Mouse (Mus musculus) intestine, embryonic 15.5 days (tissue): ENCODE data around the gene Map3k5. TPM values are rescaled to one million over a fixed set of nuclear protein-coding genes. Genes with fewer than 3 reads are reported as not detected.

Source experiments
- ATAC-seq: fragments of 200-750 bp; cut with Nextera tagmentation; 2 replicates; pipeline ENCODE4 v1.8.0; 2017; ENCODE audit warnings: moderate TSS enrichment, moderate library complexity
- H3K27ac ChIP-seq: fragments of 300-500 bp; sonication (generic); 2 replicates; pipeline ENCODE4 v1.5.1; 2015; ENCODE audit warnings: mild to moderate bottlenecking, inconsistent platforms
- H3K27me3 ChIP-seq: fragments of 300-500 bp; sonication (generic); replicated peaks from 2 replicates; pipeline ENCODE4 v1.6.1; 2015; ENCODE audit warnings: inconsistent platforms
- H3K36me3 ChIP-seq: fragments of 300-500 bp; sonication (generic); 2 replicates; pipeline ENCODE4 v1.6.1; 2015; ENCODE audit warnings: inconsistent platforms
- H3K4me1 ChIP-seq: fragments of 300-500 bp; sonication (generic); replicated peaks from 2 replicates; pipeline ENCODE4 v1.6.1; 2015; ENCODE audit warnings: inconsistent platforms
- H3K4me2 ChIP-seq: fragments of 300-500 bp; sonication (generic); replicated peaks from 2 replicates; pipeline ENCODE4 v1.6.1; 2015; ENCODE audit warnings: mild to moderate bottlenecking, inconsistent platforms
- H3K4me3 ChIP-seq: fragments of 300-500 bp; sonication (generic); replicated peaks from 2 replicates; pipeline ENCODE4 v1.5.1; 2015; ENCODE audit warnings: inconsistent platforms
- H3K9ac ChIP-seq: fragments of 300-500 bp; sonication (generic); 2 replicates; pipeline ENCODE4 v1.6.1; 2015; ENCODE audit warnings: inconsistent platforms
- H3K9me3 ChIP-seq: fragments of 300-500 bp; sonication (generic); 2 replicates; pipeline ENCODE4 v1.6.1; 2016; ENCODE audit warnings: inconsistent platforms
- WGBS: fragments of 180-500 bp; shearing (Covaris S2); methylation state at CpG from one replicate; pipeline ENCODE4 v1.1.7; 2015; 5-methylcytosine and 5-hydroxymethylcytosine counted together
- polyA plus RNA-seq: library from polyadenylated mRNA; unstranded; fragments of >200 nt; fragmentation: Nextera tagmentation; extraction: Ambion mirVana; gene quantifications from 2 replicates; pipeline ENCODE4 v1.2.1, GENCODE M21; 2015

The Map3k5 gene
- polyA plus RNA-seq, 1 experiment from 2014 or later = 1.9 TPM

DNA sequence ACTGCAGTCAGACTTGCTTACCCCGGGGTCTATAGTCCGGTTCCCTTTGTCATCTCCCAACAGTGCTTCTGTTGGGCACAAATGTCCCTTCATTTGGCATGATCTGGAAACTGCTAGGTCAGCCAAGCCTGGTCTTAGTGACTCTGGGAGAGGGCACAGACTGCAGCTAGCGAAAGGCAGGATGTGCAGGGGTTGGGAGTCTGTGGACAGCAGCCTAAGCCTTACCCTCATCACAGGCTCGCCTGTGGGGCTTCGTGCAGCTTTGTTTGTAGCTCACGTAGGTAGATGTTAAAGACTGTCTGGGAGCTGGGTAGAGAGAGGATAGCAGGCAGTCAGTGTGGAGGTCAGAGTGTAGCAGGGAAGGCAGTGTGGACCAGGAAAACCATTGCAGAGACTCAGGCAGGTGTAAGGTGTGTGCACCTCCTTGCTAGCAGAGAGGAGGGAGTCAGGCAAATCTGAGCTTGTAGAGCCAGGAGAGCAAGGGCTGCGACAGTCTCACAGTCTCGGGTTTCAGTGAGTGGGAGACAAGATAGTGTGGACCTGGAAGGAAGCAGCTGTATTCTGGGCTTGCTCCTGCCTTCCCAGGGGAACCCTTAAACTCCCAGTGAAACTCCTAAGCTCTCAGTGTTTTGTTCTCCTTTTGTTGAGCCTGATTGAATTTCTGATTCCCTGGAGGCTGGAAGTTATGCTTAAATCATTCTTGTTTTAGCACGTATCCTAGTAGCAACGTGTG is 88.5 kb downstream of the Map3k5 start:
- Histone ChIP-seq H3K4me3 (no peak overlapping the region), H3K4me2 (no peak overlapping the region), H3K27ac (no peak overlapping the region), H3K36me3 (no peaks in the 10 kb centered on the region), H3K9ac (no peak overlapping the region), H3K9me3 (no peaks in the 10 kb centered on the region), H3K4me1 (no peaks in the 10 kb centered on the region), H3K27me3 (no peaks in the 10 kb centered on the region)
- WGBS = 64% methylated on average over 10 of the region's 10 CpGs
- ATAC-seq = no peak

DNA sequence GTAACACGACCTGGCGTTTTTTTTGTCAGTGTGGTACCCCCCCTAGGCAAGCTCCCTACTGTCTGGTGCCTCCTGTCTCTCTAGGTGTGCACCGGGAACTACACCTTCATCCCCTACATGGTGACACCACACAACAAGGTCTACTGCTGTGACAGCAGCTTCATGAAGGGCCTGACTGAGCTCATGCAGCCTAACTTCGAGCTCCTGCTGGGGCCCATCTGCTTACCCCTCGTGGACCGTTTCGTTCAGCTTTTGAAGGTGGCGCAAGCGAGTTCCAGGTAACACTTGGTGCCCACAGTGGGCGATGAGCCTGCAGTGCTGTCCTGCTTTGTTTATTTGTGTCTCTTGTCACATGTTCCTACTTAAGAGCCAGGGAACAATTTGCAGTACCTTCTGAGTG is 89.3 kb downstream of the Map3k5 start:
- H3K9ac ChIP-seq = no peak overlapping the region
- no peaks in the 10 kb centered on the region for H3K36me3 ChIP-seq
- no peaks in the 10 kb centered on the region for H3K27me3 ChIP-seq
- H3K9me3 ChIP-seq = no peaks in the 10 kb centered on the region
- no peaks in the 10 kb centered on the region for H3K4me1 ChIP-seq
- WGBS = 83% methylated on average over 10 of the region's 10 CpGs
- no peak overlapping the region for H3K4me2 ChIP-seq
- H3K4me3 ChIP-seq = no peak overlapping the region
- ATAC-seq = no peak
- H3K27ac ChIP-seq = no peak overlapping the region

DNA sequence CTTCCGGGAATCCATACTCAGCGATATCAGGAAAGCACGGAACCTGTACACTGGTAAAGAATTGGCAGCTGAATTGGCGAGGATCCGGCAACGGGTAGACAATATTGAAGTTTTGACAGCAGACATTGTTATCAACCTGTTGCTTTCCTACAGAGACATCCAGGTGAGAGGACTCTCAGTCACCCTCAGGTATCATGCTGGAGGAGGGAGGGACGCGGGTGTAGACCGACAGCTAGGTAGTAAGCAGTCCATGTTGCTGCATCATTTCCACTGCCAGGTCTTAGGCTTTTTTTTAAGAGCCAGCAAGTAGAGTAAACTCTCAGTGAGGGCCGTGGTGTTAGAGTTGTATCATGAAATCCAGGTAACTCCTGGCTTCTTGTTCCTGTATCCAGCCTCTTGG is 90.6 kb downstream of the Map3k5 start:
- Histone ChIP-seq H3K27me3 (no peaks in the 10 kb centered on the region), H3K4me1 (no peaks in the 10 kb centered on the region), H3K36me3 (no peaks in the 10 kb centered on the region), H3K4me3 (no peak overlapping the region), H3K4me2 (no peak overlapping the region), H3K27ac (no peak overlapping the region), H3K9ac (no peak overlapping the region), H3K9me3 (no peaks in the 10 kb centered on the region)
- WGBS = 94% methylated on average over 10 of the region's 10 CpGs
- ATAC-seq = no peak

DNA sequence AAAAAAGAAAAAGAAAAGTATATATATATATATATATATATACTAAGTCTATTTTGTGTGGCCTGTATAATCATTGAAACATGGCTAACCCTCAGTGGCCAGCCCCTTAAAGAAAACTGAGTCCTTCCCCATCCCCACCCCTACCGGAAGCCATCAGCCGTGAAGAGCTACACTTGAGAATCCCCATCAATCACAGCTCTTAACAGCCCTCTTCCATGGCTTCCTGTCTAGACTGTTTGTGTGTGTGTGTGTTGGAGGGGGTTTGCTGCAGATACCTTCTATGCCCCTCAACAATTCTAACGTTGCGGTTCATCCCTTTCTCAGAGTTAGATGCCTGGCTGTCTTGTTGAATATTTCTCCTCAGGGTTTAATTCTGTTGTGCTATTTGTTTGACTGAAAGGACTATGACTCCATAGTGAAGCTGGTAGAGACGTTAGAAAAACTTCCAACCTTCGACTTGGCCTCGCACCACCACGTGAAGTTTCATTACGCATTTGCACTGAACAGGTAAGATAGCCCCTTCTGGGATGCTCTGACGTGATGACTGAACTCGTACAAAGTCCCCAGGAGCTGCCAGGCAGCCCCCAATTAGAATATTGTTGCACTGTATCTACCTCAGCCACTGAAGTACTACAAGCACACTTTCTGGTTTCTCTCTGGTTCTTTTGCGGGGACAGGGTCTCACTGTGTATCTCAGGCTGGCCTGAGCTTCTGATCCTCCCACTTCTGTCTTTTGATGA is 91.7 kb downstream of the Map3k5 start:
- Histone ChIP-seq H3K4me1 (no peaks in the 10 kb centered on the region), H3K27me3 (no peaks in the 10 kb centered on the region), H3K27ac (no peak overlapping the region), H3K4me2 (no peak overlapping the region), H3K4me3 (no peak overlapping the region), H3K36me3 (no peaks in the 10 kb centered on the region), H3K9ac (no peak overlapping the region), H3K9me3 (no peaks in the 10 kb centered on the region)
- 69% methylated on average over 12 of the region's 12 CpGs for WGBS
- no peak for ATAC-seq

DNA sequence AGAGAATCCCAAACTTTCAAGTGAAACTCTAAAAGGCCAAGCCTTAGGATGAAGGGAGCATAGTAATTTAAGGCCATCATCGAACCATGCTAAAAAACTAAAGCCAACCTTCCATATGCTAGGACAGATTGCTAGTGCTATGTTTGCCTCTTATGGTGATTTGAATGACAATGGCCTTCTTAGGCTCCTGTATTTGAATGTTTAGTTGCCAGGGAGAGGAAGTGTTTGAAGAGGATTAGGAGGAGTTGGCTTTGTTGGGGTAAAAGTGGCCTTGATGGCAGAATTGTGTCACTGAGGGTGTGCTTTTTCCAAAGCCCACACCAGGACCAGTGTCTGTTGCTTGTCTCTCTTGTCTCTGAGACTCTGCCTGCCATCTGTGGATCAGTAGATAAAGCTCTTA is 96.4 kb downstream of the Map3k5 start:
- Histone ChIP-seq H3K4me1 (no peaks in the 10 kb centered on the region), H3K9me3 (no peaks in the 10 kb centered on the region), H3K9ac (no peak overlapping the region), H3K27me3 (no peaks in the 10 kb centered on the region), H3K27ac (no peak overlapping the region), H3K36me3 (no peaks in the 10 kb centered on the region), H3K4me3 (no peak overlapping the region), H3K4me2 (no peak overlapping the region)
- WGBS = 84% methylated on average over 1 of the region's 1 CpGs
- ATAC-seq = no peak

DNA sequence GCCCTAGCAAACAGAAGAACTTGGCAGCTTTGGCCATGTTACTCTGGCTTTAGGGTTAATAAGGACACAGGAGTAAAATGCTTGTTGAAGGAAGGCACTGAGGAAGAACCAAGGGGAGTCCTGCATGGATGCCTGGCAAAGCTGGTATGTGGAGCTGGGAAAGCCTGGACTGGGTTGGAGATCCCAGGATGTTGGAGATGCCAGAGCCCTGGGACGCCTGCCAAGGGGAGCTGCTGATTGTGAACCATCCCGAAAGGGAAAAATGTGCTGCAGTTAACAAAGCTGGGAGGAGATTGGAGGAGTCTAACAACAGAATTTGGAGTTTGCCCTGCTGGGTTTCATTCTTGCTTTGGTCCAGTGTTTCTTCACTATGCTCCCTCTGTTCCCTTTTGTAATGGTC is 97.7 kb downstream of the Map3k5 start:
- H3K27me3 ChIP-seq = no peaks in the 10 kb centered on the region
- no peaks in the 10 kb centered on the region for H3K4me1 ChIP-seq
- no peak overlapping the region for H3K27ac ChIP-seq
- no peak overlapping the region for H3K9ac ChIP-seq
- H3K4me2 ChIP-seq = no peak overlapping the region
- H3K36me3 ChIP-seq = no peaks in the 10 kb centered on the region
- H3K9me3 ChIP-seq = no peaks in the 10 kb centered on the region
- ATAC-seq = no peak
- WGBS = 72% methylated on average over 2 of the region's 2 CpGs
- no peak overlapping the region for H3K4me3 ChIP-seq

DNA sequence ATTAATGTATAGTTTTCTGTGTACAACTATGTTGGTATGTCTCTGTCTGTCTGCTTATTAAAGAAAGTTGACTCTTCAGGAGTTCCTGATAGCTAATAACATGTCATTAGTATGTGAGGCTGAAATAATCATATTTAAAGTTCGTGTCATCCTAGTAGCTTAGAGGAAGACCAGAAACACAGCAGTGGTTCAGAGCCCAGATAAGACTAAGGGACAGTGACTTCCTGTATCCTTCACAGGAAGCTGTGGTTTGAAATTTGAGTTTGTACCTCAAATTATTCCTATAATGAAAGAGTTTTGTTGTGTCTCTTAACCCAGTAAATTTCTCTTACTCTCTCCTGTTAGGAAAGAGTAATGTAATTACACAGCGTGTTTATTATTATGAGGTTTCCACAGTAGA is 102.1 kb downstream of the Map3k5 start:
- Histone ChIP-seq H3K9me3 (no peaks in the 10 kb centered on the region), H3K4me3 (no peak overlapping the region), H3K27ac (no peak overlapping the region), H3K4me1 (no peaks in the 10 kb centered on the region), H3K27me3 (no peaks in the 10 kb centered on the region), H3K9ac (no peak overlapping the region), H3K4me2 (no peak overlapping the region), H3K36me3 (no peaks in the 10 kb centered on the region)
- ATAC-seq = no peak
- 80% methylated on average over 2 of the region's 2 CpGs for WGBS

DNA sequence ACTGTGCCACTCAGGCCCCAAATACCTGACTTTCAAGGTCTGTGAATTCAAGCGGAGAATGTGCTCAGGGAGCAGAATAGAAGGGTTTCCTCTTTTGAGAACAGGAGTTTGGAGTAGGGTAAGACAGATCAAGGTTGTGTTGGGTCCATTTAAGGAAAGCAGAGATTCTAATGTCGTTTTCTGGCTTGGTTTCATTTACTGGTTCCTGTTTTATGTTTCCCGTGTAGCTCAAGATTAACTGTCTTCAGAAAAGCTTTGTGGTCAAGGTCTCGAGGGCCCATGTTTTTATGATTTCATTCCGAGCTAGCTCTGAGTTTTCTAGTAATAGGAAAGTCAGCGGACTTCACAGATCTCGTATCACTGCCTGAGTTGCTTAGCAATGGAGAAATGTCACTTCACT is 102.6 kb downstream of the Map3k5 start:
- ATAC-seq = no peak
- H3K27ac ChIP-seq = no peak overlapping the region
- 64% methylated on average over 7 of the region's 7 CpGs for WGBS
- no peaks in the 10 kb centered on the region for H3K36me3 ChIP-seq
- no peak overlapping the region for H3K4me3 ChIP-seq
- no peak overlapping the region for H3K4me2 ChIP-seq
- H3K9ac ChIP-seq = no peak overlapping the region
- H3K27me3 ChIP-seq = no peaks in the 10 kb centered on the region
- no peaks in the 10 kb centered on the region for H3K4me1 ChIP-seq
- H3K9me3 ChIP-seq = no peaks in the 10 kb centered on the region

DNA sequence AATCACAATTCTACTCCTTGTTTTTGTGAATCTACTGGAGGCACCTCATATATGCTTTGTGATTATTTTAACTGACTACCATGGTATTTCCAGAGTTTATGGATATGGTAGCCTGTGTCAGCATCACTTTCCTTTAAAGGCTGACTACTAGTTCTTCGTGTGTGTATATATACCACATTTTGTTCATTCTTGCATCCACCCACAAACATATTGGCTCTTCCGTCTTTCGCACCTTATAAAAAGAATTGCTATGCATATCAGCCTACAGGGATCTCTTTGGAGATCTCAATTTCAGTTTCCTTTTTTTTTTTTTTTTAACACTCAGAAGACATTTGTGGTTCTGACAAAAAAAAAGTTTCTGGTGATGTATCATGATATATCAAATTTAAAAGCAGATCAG is 105.3 kb downstream of the Map3k5 start:
- Histone ChIP-seq H3K27me3 (no peaks in the 10 kb centered on the region), H3K27ac (no peak overlapping the region), H3K9me3 (no peaks in the 10 kb centered on the region), H3K9ac (no peak overlapping the region), H3K4me1 (no peaks in the 10 kb centered on the region), H3K36me3 (no peaks in the 10 kb centered on the region), H3K4me3 (no peak overlapping the region), H3K4me2 (no peak overlapping the region)
- 91% methylated on average over 3 of the region's 3 CpGs for WGBS
- ATAC-seq = no peak

DNA sequence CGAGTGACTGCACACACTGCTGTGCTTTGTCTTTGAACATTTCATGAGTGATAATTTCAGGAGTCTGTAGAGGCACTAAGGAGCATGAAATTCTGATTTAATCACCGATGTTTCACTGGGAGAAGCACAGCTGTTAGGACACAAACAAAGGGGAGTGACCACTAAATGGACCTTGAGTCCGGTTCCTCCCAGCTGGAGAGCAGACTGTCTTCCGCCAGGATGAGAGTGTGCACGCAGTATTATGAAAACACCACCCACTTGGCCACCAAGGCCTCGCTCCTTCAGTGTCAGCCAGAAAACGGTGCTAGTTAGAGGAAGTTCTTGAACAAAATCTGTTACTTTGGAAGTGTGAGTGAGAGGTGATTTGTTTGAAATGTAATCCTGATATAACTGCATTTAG is 105.8 kb downstream of the Map3k5 start:
- ATAC-seq = no peak
- Histone ChIP-seq H3K4me2 (no peak overlapping the region), H3K27me3 (no peaks in the 10 kb centered on the region), H3K4me1 (no peaks in the 10 kb centered on the region), H3K36me3 (no peaks in the 10 kb centered on the region), H3K9ac (no peak overlapping the region), H3K27ac (no peak overlapping the region), H3K9me3 (no peaks in the 10 kb centered on the region), H3K4me3 (no peak overlapping the region)
- 60% methylated on average over 7 of the region's 7 CpGs for WGBS

DNA sequence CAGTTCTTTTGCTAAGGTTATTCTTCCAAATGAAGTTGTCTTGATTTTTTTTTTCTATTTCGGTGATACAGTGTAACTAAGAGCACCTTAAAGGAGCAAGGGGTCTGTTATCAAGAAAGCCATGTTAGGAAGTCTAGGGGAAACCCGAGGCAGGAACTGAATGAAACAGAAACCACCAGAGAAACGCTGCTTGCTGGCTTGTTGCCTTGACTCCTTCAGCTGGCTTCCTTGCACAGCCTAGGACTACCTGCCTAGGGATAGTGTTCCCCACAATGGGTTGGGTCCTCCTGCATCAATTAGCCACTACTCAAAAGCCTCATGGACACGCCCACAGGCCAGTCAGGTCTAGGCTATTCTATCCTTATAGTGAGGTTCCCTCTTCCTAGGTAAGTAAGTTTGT is 106.4 kb downstream of the Map3k5 start:
- no peak overlapping the region for H3K9ac ChIP-seq
- H3K27ac ChIP-seq = no peak overlapping the region
- H3K9me3 ChIP-seq = no peaks in the 10 kb centered on the region
- H3K4me3 ChIP-seq = no peak overlapping the region
- 0 out of 2 replicates have a peak, but pooled peaks cover 1% of the 10 kb centered on the region for H3K4me1 ChIP-seq
- H3K36me3 ChIP-seq = no peaks in the 10 kb centered on the region
- H3K27me3 ChIP-seq = no peaks in the 10 kb centered on the region
- ATAC-seq = no peak
- no peak overlapping the region for H3K4me2 ChIP-seq
- 76% methylated on average over 4 of the region's 4 CpGs for WGBS

DNA sequence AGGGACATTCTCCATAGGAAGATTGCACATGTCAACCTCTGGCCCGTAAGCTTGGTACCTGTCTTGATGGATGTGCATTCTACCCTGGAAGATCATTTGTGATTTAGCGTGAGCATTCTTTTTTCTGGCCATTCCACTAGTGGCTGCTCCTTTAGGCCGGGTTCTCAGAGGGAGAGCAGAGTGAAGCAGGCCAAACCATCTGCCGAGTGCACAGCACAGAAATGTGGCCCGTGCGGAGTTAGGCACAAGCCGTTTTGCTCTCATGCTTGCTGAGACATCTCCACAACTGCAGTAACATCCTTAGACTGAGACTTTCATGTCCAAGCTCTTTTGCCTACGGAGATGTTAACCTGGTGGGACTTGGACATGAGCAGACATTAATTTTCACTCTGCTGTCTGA is 107.8 kb downstream of the Map3k5 start:
- Histone ChIP-seq H3K27me3 (no peaks in the 10 kb centered on the region), H3K9ac (no peak overlapping the region), H3K4me1 (0 out of 2 replicates have a peak, but pooled peaks cover 2% of the 10 kb centered on the region), H3K27ac (no peak overlapping the region), H3K4me3 (no peak overlapping the region), H3K4me2 (no peak overlapping the region), H3K36me3 (no peaks in the 10 kb centered on the region), H3K9me3 (no peaks in the 10 kb centered on the region)
- WGBS = 94% methylated on average over 8 of the region's 8 CpGs
- ATAC-seq = no peak

DNA sequence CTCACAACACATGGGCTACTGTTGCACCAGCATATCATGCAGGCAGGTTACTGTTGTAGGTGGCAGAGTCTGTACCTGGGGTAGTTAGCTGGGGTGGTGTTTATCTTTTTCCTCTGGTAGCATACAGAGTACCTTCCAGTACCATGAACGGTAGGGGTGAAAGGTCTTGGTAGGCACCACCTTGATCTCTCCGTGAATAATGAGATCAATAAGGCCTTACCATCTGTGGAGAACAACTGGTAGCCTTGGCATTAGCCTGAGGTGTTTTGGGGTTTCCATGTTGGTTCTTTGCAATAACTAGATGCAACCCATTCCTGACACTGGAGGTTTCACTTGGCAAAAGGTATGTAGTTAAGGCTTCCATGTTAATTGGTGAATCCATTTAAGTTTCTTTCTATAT is 109.8 kb downstream of the Map3k5 start:
- H3K4me1 ChIP-seq = 0 out of 2 replicates have a peak, but pooled peaks cover 2% of the 10 kb centered on the region
- no peak overlapping the region for H3K4me2 ChIP-seq
- no peaks in the 10 kb centered on the region for H3K9me3 ChIP-seq
- H3K9ac ChIP-seq = no peak overlapping the region
- WGBS = 96% methylated on average over 2 of the region's 2 CpGs
- H3K27ac ChIP-seq = no peak overlapping the region
- no peak for ATAC-seq
- no peaks in the 10 kb centered on the region for H3K36me3 ChIP-seq
- no peaks in the 10 kb centered on the region for H3K27me3 ChIP-seq
- H3K4me3 ChIP-seq = no peak overlapping the region
